Mouse (Mus musculus): ENCODE data around the gene Spryd7.

DNA sequence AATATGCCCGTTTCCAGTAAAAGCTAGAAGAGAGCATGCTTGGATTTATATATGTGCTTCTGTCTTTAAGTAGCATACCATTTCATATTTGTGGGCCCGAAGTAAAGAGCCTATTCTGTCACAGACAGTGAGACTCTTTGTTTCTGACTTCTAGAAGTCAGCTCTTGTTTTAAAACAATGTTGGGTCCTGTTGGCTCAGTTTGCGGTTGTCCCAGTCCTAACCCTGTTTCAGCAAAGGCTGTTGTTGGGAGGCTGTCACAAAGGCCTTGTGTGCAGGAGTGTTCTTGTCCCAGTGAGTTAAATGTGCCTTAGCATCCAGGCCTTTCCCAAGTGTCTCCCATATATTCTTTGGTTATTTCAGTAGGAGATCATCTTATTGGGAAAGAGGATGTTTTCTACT, 47.4 kb upstream of the Spryd7 start:
- TF ChIP-seq CTCF (IDR thresholded peaks at IDR 0.05; ENCODE audit: borderline replicate concordance, insufficient read depth, low read length) (no peak), POLR2A (IDR thresholded peaks at IDR 0.05; ENCODE audit: low read depth, low read length) (no peak)
